Mouse (Mus musculus): ENCODE data around the gene Gm10277. TPM values are rescaled to one million over a fixed set of nuclear protein-coding genes. Genes with fewer than 3 reads are reported as not detected.

Gene Gm10277
- polyA plus RNA-seq, 1 experiment, result 0.33 TPM

- H3K79me2 ChIP-seq (ENCODE audit: control insufficient read depth, insufficient read depth), result peaks cover 92% of the 10 kb centered on the region
- H3ac ChIP-seq (ENCODE audit: control insufficient read depth, insufficient read length, low read depth), result no peak overlapping the region
- no peaks in the 10 kb centered on the region for H3K27me3 ChIP-seq (ENCODE audit: control insufficient read depth, insufficient read depth, insufficient read length)
- no peak overlapping the region for H3K4me3 ChIP-seq (ENCODE audit: insufficient read depth, poor library complexity, severe bottlenecking)
- H3K79me3 ChIP-seq (ENCODE audit: low read depth), result peaks cover 51% of the 10 kb centered on the region
- H3K36me3 ChIP-seq (ENCODE audit: control insufficient read depth, insufficient read depth), result peaks cover 26% of the 10 kb centered on the region
- TF ChIP-seq CEBPB (IDR thresholded peaks at IDR 0.05; ENCODE audit: low read depth) (no peak), FOSL1 (IDR thresholded peaks at IDR 0.05; ENCODE audit: insufficient read depth, low read length, poor library complexity, severe bottlenecking) (no peak), MYOD1 (IDR thresholded peaks at IDR 0.05; ENCODE audit: control insufficient read depth, insufficient read length, low read depth) (no peak), MAX (IDR thresholded peaks at IDR 0.05) (no peak), MYOG (IDR thresholded peaks at IDR 0.05; ENCODE audit: control insufficient read depth, extremely low read depth, insufficient read length) (no peak), USF1 (IDR thresholded peaks at IDR 0.05; ENCODE audit: low read depth) (no peak), CTCF (IDR thresholded peaks at IDR 0.05; ENCODE audit: control insufficient read depth, insufficient read depth, insufficient read length) (no peak)
Observed at GRCm38 (mm10) chr11:77777937-77778336, 9.6 kb downstream of the Gm10277 start.

DNA sequence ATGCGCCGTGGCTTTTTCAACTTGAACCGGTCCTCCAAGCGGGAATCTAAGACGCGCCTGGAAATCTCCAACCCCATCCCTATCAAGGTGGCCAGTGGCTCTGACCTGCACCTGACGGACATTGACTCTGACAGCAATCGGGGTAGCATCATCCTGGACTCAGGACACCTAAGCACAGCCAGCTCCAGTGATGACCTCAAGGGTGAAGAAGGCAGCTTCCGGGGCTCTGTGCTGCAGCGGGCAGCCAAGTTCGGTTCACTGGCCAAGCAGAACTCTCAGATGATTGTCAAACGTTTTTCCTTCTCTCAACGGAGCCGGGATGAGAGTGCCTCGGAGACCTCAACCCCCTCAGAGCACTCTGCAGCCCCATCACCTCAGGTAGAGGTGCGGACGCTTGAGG is 10.1 kb downstream of the Gm10277 start:
- Histone ChIP-seq H3K4me3 (ENCODE audit: insufficient read depth, poor library complexity, severe bottlenecking) (no peak overlapping the region), H3K27me3 (ENCODE audit: control insufficient read depth, insufficient read depth, insufficient read length) (no peaks in the 10 kb centered on the region), H3K79me2 (ENCODE audit: control insufficient read depth, insufficient read depth) (peaks cover 94% of the 10 kb centered on the region), H3ac (ENCODE audit: control insufficient read depth, insufficient read length, low read depth) (no peak overlapping the region), H3K79me3 (ENCODE audit: low read depth) (peaks cover 54% of the 10 kb centered on the region), H3K36me3 (ENCODE audit: control insufficient read depth, insufficient read depth) (peaks cover 30% of the 10 kb centered on the region)
- TF ChIP-seq CEBPB (IDR thresholded peaks at IDR 0.05; ENCODE audit: low read depth) (no peak), MYOD1 (IDR thresholded peaks at IDR 0.05; ENCODE audit: control insufficient read depth, insufficient read length, low read depth) (no peak), MAX (IDR thresholded peaks at IDR 0.05) (no peak), MYOG (IDR thresholded peaks at IDR 0.05; ENCODE audit: control insufficient read depth, extremely low read depth, insufficient read length) (no peak), FOSL1 (IDR thresholded peaks at IDR 0.05; ENCODE audit: insufficient read depth, low read length, poor library complexity, severe bottlenecking) (no peak), USF1 (IDR thresholded peaks at IDR 0.05; ENCODE audit: low read depth) (no peak)

GRCm38 (mm10) chr11:77775701-77776400 is 11.7 kb downstream of the Gm10277 start:
- Histone ChIP-seq H3ac (ENCODE audit: control insufficient read depth, insufficient read length, low read depth) (no peak overlapping the region), H3K27me3 (ENCODE audit: control insufficient read depth, insufficient read depth, insufficient read length) (no peaks in the 10 kb centered on the region), H3K79me2 (ENCODE audit: control insufficient read depth, insufficient read depth) (peaks cover 99% of the 10 kb centered on the region), H3K4me3 (ENCODE audit: insufficient read depth, poor library complexity, severe bottlenecking) (no peak overlapping the region), H3K36me3 (ENCODE audit: control insufficient read depth, insufficient read depth) (peaks cover 30% of the 10 kb centered on the region), H3K79me3 (ENCODE audit: low read depth) (peaks cover 60% of the 10 kb centered on the region)
- TF ChIP-seq FOSL1 (IDR thresholded peaks at IDR 0.05; ENCODE audit: insufficient read depth, low read length, poor library complexity, severe bottlenecking), result no peak

DNA sequence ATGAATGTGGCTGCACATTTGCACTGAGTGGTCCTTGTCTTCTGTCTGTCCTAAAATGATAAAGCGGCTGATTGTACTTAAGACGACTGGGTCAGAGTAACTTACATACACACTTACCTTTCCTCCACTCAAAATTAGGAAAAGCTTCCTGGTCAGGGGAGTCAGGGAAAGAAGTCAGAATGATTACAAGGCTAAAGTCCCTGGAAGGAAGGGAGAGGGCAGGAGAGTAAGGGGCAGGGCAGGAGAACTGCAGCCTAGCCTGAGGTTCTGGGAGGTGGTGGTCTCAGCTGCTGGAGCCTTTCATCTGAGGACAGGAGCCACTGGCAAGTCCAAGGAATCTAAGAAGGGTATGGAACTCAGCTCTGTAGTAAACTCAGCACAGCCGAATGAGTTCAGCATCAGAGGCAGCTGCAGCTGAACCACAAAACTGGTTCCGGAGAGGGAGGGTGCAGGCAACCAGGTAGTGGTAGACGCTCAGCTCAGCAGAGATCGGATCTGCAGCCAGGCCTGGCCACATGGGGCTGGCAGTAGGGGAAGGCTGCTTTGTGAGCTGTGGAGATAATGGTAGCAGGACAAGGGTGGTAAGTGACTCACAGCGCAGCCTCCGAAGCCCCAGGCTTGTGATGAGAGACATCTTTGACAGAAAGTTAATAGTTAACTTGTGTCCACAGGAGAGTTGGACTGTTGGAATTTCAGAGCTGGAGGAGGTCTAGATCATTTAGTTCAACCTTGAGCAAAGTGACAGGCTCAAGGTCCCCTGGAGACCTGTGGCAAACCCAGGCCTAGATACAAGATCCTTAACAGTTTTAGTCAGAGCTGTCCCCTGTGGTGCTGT is 15.5 kb downstream of the Gm10277 start:
- no peak overlapping the region for H3K4me3 ChIP-seq (ENCODE audit: insufficient read depth, poor library complexity, severe bottlenecking)
- no peak for TF ChIP-seq FOSL1 (IDR thresholded peaks at IDR 0.05; ENCODE audit: insufficient read depth, low read length, poor library complexity, severe bottlenecking)
- TF ChIP-seq MAX (IDR thresholded peaks at IDR 0.05), result no peak
- TF ChIP-seq MYOD1 (IDR thresholded peaks at IDR 0.05; ENCODE audit: control insufficient read depth, insufficient read length, low read depth), result no peak
- no peak for TF ChIP-seq CEBPB (IDR thresholded peaks at IDR 0.05; ENCODE audit: low read depth)
- no peak for TF ChIP-seq MYOG (IDR thresholded peaks at IDR 0.05; ENCODE audit: control insufficient read depth, extremely low read depth, insufficient read length)
- TF ChIP-seq CTCF (IDR thresholded peaks at IDR 0.05; ENCODE audit: control insufficient read depth, insufficient read depth, insufficient read length), result no peak
- no peak for TF ChIP-seq USF1 (IDR thresholded peaks at IDR 0.05; ENCODE audit: low read depth)
- peak overlapping the region; percentile 38 for H3ac ChIP-seq (ENCODE audit: control insufficient read depth, insufficient read length, low read depth)
- peaks cover 70% of the 10 kb centered on the region for H3K79me3 ChIP-seq (ENCODE audit: low read depth)
- peaks cover 14% of the 10 kb centered on the region for H3K36me3 ChIP-seq (ENCODE audit: control insufficient read depth, insufficient read depth)
- H3K27me3 ChIP-seq (ENCODE audit: control insufficient read depth, insufficient read depth, insufficient read length), result no peaks in the 10 kb centered on the region
- H3K79me2 ChIP-seq (ENCODE audit: control insufficient read depth, insufficient read depth), result peaks cover 99% of the 10 kb centered on the region

DNA sequence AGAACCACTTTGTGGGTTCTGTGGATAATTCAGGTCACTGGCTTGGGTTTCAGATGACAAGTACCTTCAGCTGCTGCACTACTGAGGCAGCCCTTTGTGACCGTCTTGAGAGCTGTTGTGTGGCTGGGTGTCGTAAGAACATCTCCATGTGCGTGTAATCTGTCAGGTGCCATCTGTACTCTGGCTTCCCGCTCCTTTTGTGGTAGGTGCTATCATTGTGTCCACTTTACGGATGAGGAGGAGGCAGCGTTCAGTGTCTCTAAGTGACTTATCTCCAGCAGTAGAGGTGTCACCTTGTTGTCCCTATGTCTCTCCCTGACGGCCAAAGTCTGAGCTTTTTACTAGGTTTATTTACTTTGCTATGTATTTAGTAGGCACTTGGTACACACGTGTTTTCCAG is 17.2 kb downstream of the Gm10277 start:
- Histone ChIP-seq H3K4me3 (ENCODE audit: insufficient read depth, poor library complexity, severe bottlenecking) (no peak overlapping the region), H3K27me3 (ENCODE audit: control insufficient read depth, insufficient read depth, insufficient read length) (no peaks in the 10 kb centered on the region), H3K79me2 (ENCODE audit: control insufficient read depth, insufficient read depth) (peaks cover 99% of the 10 kb centered on the region), H3ac (ENCODE audit: control insufficient read depth, insufficient read length, low read depth) (no peak overlapping the region), H3K79me3 (ENCODE audit: low read depth) (peaks cover 68% of the 10 kb centered on the region), H3K36me3 (ENCODE audit: control insufficient read depth, insufficient read depth) (peaks cover 13% of the 10 kb centered on the region)
- TF ChIP-seq MYOG (IDR thresholded peaks at IDR 0.05; ENCODE audit: control insufficient read depth, extremely low read depth, insufficient read length), result no peak
- TF ChIP-seq USF1 (IDR thresholded peaks at IDR 0.05; ENCODE audit: low read depth), result no peak
- no peak for TF ChIP-seq CEBPB (IDR thresholded peaks at IDR 0.05; ENCODE audit: low read depth)
- no peak for TF ChIP-seq MYOD1 (IDR thresholded peaks at IDR 0.05; ENCODE audit: control insufficient read depth, insufficient read length, low read depth)
- TF ChIP-seq CTCF (IDR thresholded peaks at IDR 0.05; ENCODE audit: control insufficient read depth, insufficient read depth, insufficient read length), result no peak
